Mouse (Mus musculus) CH12.LX (cell line): ENCODE measurements at regions not wholly inside any gene's neighbourhood (a gene's known extent, or its start where the extent isn't known, plus 50 kb on each side); places are given as distances from the start of the nearest gene placed in this dataset.

ENCODE experiments used
- DNase-seq: peaks from one replicate; pipeline ENCODE4 v3.0.0-alpha.2; 2013; ENCODE audit errors: extremely low read depth
- H3K27ac ChIP-seq: 2 replicates; pipeline ENCODE4 v1.5.1; 2012; ENCODE audit warnings: low read depth, mild to moderate bottlenecking, control low read depth, moderate library complexity; ENCODE audit not compliant: insufficient read depth
- H3K27me3 ChIP-seq: replicated peaks from 2 replicates; pipeline ENCODE3; 2012; ENCODE audit warnings: inconsistent platforms
- H3K36me3 ChIP-seq, 2 experiments: replicated peaks in 1 of 2; 2 replicates each; pipeline versions ENCODE3 to v1.6.1; 2012; ENCODE audit warnings: inconsistent platforms in 1 of 2, low read length in 1 of 2, mild to moderate bottlenecking in 1 of 2, mixed read lengths in 1 of 2, moderate library complexity in 1 of 2; ENCODE audit not compliant: control insufficient read depth in 1 of 2, insufficient read depth in 1 of 2
- H3K4me1 ChIP-seq, 2 experiments: 2 replicates each; pipeline ENCODE4 v1.6.1; 2012; ENCODE audit warnings: inconsistent platforms in 1 of 2, moderate library complexity in 1 of 2; ENCODE audit not compliant: insufficient read depth in 2 of 2, control insufficient read depth in 1 of 2
- H3K4me2 ChIP-seq: 2 replicates; pipeline ENCODE4 v1.6.1; 2012; ENCODE audit warnings: low read depth, mild to moderate bottlenecking, control low read depth; ENCODE audit not compliant: poor library complexity, insufficient read depth, severe bottlenecking
- H3K4me3 ChIP-seq, 3 experiments: fragments of 150-350 bp in 1 of 3; sonication (generic) in 1 of 3; replicated peaks in 1 of 3; 2 replicates each; pipeline versions ENCODE3 to v1.5.1; 2011 to 2012; ENCODE audit warnings: low read depth in 2 of 3, low read length in 2 of 3, mild to moderate bottlenecking in 2 of 3, moderate library complexity in 2 of 3, control low read depth in 1 of 3, improper control_type of control experiment in 1 of 3, inconsistent platforms in 1 of 3, mixed read lengths in 1 of 3; ENCODE audit not compliant: poor library complexity in 1 of 3
- H3K79me2 ChIP-seq: replicated peaks from 2 replicates; pipeline ENCODE4 v1.6.1; 2012; ENCODE audit warnings: mild to moderate bottlenecking, moderate library complexity; ENCODE audit not compliant: control insufficient read depth, poor library complexity, insufficient read depth, severe bottlenecking; ENCODE audit errors: extremely low read depth
- H3K9ac ChIP-seq: 2 replicates; pipeline ENCODE4 v1.6.1; 2012; ENCODE audit warnings: low read depth, mild to moderate bottlenecking, control low read depth, moderate library complexity; ENCODE audit not compliant: insufficient read depth
- H3K9me3 ChIP-seq: replicated peaks from 2 replicates; pipeline ENCODE3; 2012; ENCODE audit warnings: low read length, inconsistent platforms, mixed read lengths
- BHLHE40 ChIP-seq: IDR thresholded peaks from 2 replicates; pipeline ENCODE4 v1.6.1; 2011; ENCODE audit warnings: mild to moderate bottlenecking, low read depth, low read length, improper control_type of control experiment
- CHD1 ChIP-seq: IDR thresholded peaks from 2 replicates; pipeline ENCODE4 v1.6.1; 2012; ENCODE audit warnings: low read depth, low read length, improper control_type of control experiment, inconsistent platforms
- CHD2 ChIP-seq: IDR thresholded peaks from 2 replicates; pipeline ENCODE4 v1.6.1; 2011; ENCODE audit warnings: low read length, improper control_type of control experiment
- CTCF ChIP-seq, 2 experiments: IDR thresholded peaks in 1 of 2; conservative IDR thresholded peaks in 1 of 2; 2 replicates each; pipeline ENCODE4 v1.5.1; 2011 to 2012; ENCODE audit warnings: low read depth in 2 of 2, low read length in 2 of 2, improper control_type of control experiment in 1 of 2, inconsistent platforms in 1 of 2, mild to moderate bottlenecking in 1 of 2, moderate library complexity in 1 of 2
- E2F4 ChIP-seq: IDR thresholded peaks from 2 replicates; pipeline ENCODE4 v1.6.1; 2011; ENCODE audit warnings: low read depth, low read length, improper control_type of control experiment; ENCODE audit not compliant: insufficient replicate concordance
- ELF1 ChIP-seq: IDR thresholded peaks from 2 replicates; pipeline ENCODE4 v1.6.1; 2014; ENCODE audit warnings: low read depth, mild to moderate bottlenecking, inconsistent platforms, low read length, improper control_type of control experiment
- EP300 ChIP-seq: IDR thresholded peaks from 2 replicates; pipeline ENCODE4 v1.6.1; 2011; ENCODE audit warnings: low read length, improper control_type of control experiment
- ETS1 ChIP-seq: conservative IDR thresholded peaks from 2 replicates; pipeline ENCODE4 v1.6.1; 2012; ENCODE audit warnings: low read depth, mild to moderate bottlenecking, inconsistent platforms, low read length, improper control_type of control experiment, moderate library complexity
- GABPA ChIP-seq: IDR thresholded peaks from 2 replicates; pipeline ENCODE4 v1.6.1; 2012; ENCODE audit warnings: low read depth, low read length, improper control_type of control experiment, inconsistent platforms; ENCODE audit not compliant: insufficient replicate concordance
- HCFC1 ChIP-seq: IDR thresholded peaks from 2 replicates; pipeline ENCODE4 v1.6.1; 2012; ENCODE audit warnings: low read depth, mild to moderate bottlenecking, inconsistent platforms, low read length, improper control_type of control experiment
- IRF4 ChIP-seq: IDR thresholded peaks from 2 replicates; pipeline ENCODE4 v1.6.1; 2014; ENCODE audit warnings: low read depth, mild to moderate bottlenecking, inconsistent platforms, low read length, improper control_type of control experiment
- JUN ChIP-seq: IDR thresholded peaks from 2 replicates; pipeline ENCODE4 v1.6.1; 2011; ENCODE audit warnings: low read depth, mild to moderate bottlenecking, low read length, improper control_type of control experiment, moderate library complexity; ENCODE audit not compliant: insufficient read depth
- JUND ChIP-seq: conservative IDR thresholded peaks from 2 replicates; pipeline ENCODE4 v1.6.1; 2011; ENCODE audit warnings: low read depth, low read length, improper control_type of control experiment
- KAT2A ChIP-seq: IDR thresholded peaks from 2 replicates; pipeline ENCODE4 v1.6.1; 2012; ENCODE audit warnings: low read length, improper control_type of control experiment, inconsistent platforms; ENCODE audit not compliant: insufficient replicate concordance
- MAFK ChIP-seq: IDR thresholded peaks from 2 replicates; pipeline ENCODE4 v1.6.1; 2011; ENCODE audit warnings: low read length, improper control_type of control experiment; ENCODE audit not compliant: insufficient replicate concordance
- MAX ChIP-seq: IDR thresholded peaks from 2 replicates; pipeline ENCODE4 v1.6.1; 2011; ENCODE audit warnings: low read length, improper control_type of control experiment
- MAZ ChIP-seq: IDR thresholded peaks from 2 replicates; pipeline ENCODE4 v1.6.1; 2012; ENCODE audit warnings: low read depth, mild to moderate bottlenecking, inconsistent platforms, low read length, improper control_type of control experiment, moderate library complexity
- NELFE ChIP-seq: IDR thresholded peaks from 2 replicates; pipeline ENCODE4 v1.6.1; 2011; ENCODE audit warnings: low read depth, low read length, improper control_type of control experiment
- NRF1 ChIP-seq: IDR thresholded peaks from 2 replicates; pipeline ENCODE4 v1.6.1; 2014; ENCODE audit warnings: low read depth, mild to moderate bottlenecking, inconsistent platforms, low read length, improper control_type of control experiment, moderate library complexity
- PAX5 ChIP-seq: IDR thresholded peaks from 2 replicates; pipeline ENCODE4 v1.6.1; 2012; ENCODE audit warnings: low read length, inconsistent platforms, mixed read lengths
- POLR2AphosphoS2 ChIP-seq: IDR thresholded peaks from 2 replicates; pipeline ENCODE4 v1.6.1; 2011; ENCODE audit warnings: low read depth, low read length, improper control_type of control experiment
- RAD21 ChIP-seq: IDR thresholded peaks from 2 replicates; pipeline ENCODE4 v1.6.1; 2011; ENCODE audit warnings: low read depth, mild to moderate bottlenecking, low read length, improper control_type of control experiment, moderate library complexity
- RCOR1 ChIP-seq: conservative IDR thresholded peaks from 2 replicates; pipeline ENCODE4 v1.6.1; 2012; ENCODE audit warnings: low read depth, mild to moderate bottlenecking, inconsistent platforms, low read length, improper control_type of control experiment
- SIN3A ChIP-seq: IDR thresholded peaks from 2 replicates; pipeline ENCODE4 v1.6.1; 2012; ENCODE audit warnings: low read length, improper control_type of control experiment, inconsistent platforms
- SMC3 ChIP-seq: IDR thresholded peaks from 2 replicates; pipeline ENCODE4 v1.6.1; 2011; ENCODE audit warnings: low read depth, low read length, improper control_type of control experiment
- TBP ChIP-seq: conservative IDR thresholded peaks from 2 replicates; pipeline ENCODE4 v1.6.1; 2011; ENCODE audit warnings: low read depth, low read length, improper control_type of control experiment
- TCF12 ChIP-seq: IDR thresholded peaks from 2 replicates; pipeline ENCODE4 v1.6.1; 2014; ENCODE audit warnings: low read depth, mild to moderate bottlenecking, inconsistent platforms, low read length, improper control_type of control experiment
- UBTF ChIP-seq: IDR thresholded peaks from 2 replicates; pipeline ENCODE4 v1.6.1; 2012; ENCODE audit warnings: low read depth, mild to moderate bottlenecking, inconsistent platforms, low read length, improper control_type of control experiment, moderate library complexity
- USF2 ChIP-seq: conservative IDR thresholded peaks from 2 replicates; pipeline ENCODE4 v1.6.1; 2011; ENCODE audit warnings: low read depth, low read length, improper control_type of control experiment
- ZC3H11A ChIP-seq: IDR thresholded peaks from 2 replicates; pipeline ENCODE4 v1.6.1; 2012; ENCODE audit warnings: low read depth, mild to moderate bottlenecking, inconsistent platforms, low read length, improper control_type of control experiment
- ZKSCAN1 ChIP-seq: IDR thresholded peaks from 2 replicates; pipeline ENCODE4 v1.6.1; 2012; ENCODE audit warnings: low read depth, inconsistent platforms, low read length, improper control_type of control experiment, borderline replicate concordance
- ZMIZ1 ChIP-seq: IDR thresholded peaks from 2 replicates; pipeline ENCODE4 v1.6.1; 2012; ENCODE audit warnings: low read depth, mild to moderate bottlenecking, inconsistent platforms, low read length, improper control_type of control experiment
- dilution Hi-C: fragments of 300-500 bp; cut with MboI; formaldehyde crosslinking; loops from 2 replicates; pipeline ENCODE4 v1.14.3; 2020; ENCODE audit warnings: low sequenced_read_pairs; ENCODE audit not compliant: extremely low pct_unique_long_range_greater_than_20kb, extremely low pct_ligation_motif_present
- in situ Hi-C: fragments of 300-500 bp; cut with MboI; formaldehyde crosslinking; loops from 3 replicates; pipeline ENCODE4 v1.14.3; 2019; ENCODE audit warnings: low sequenced_read_pairs, low pct_ligation_motif_present, low pct_unique_long_range_greater_than_20kb, mixed read lengths

GRCm38 (mm10) chr1:121052120-121052501 lies 280.3 kb downstream of the Insig2 start:
- in situ Hi-C loops (loop anchor here (25.0 kb wide), 1 partner anchor 465 kb away; no protein-coding TSS in a partner anchor), dilution Hi-C loops (no loop called here)
- Histone ChIP-seq H3K9ac (no peak overlapping the region), H3K4me2 (no peak overlapping the region), H3K4me1 (peaks cover 0 to 2% of the 10 kb centered on the region in 2 experiments; a peak in 1 of 4 replicates), H3K27me3 (no peaks in the 10 kb centered on the region), H3K9me3 (no peaks in the 10 kb centered on the region), H3K27ac (no peak overlapping the region), H3K36me3 (no peaks in the 10 kb centered on the region), H3K4me3 (no peak overlapping the region), H3K79me2 (no peaks in the 10 kb centered on the region)
- no peak for DNase-seq
- no peak for TF ChIP-seq ZMIZ1
- no peak for TF ChIP-seq NRF1
- no peak for TF ChIP-seq POLR2AphosphoS2
- no peak for TF ChIP-seq SIN3A
- no peak for TF ChIP-seq JUND
- TF ChIP-seq ELF1 = no peak
- no peak for TF ChIP-seq IRF4
- no peak for TF ChIP-seq CHD2
- TF ChIP-seq KAT2A = no peak
- no peak for TF ChIP-seq UBTF
- TF ChIP-seq ETS1 = no peak

GRCm38 (mm10) chr1:121053692-121054091 lies 278.7 kb downstream of the Insig2 start:
- no peak overlapping the region for H3K4me2 ChIP-seq
- H3K36me3 ChIP-seq = no peaks in the 10 kb centered on the region
- H3K27me3 ChIP-seq = no peaks in the 10 kb centered on the region
- no peak overlapping the region for H3K27ac ChIP-seq
- TF ChIP-seq MAZ (no peak), KAT2A (no peak), CTCF (conservative IDR thresholded peaks at IDR 0.05 in 1 of 2, IDR thresholded peaks at IDR 0.05 in 1 of 2; ENCODE audit: low read depth in 2 of 2, low read length in 2 of 2) (peak; percentile 27 to 48; a peak in 2 of 4 replicates), GABPA (no peak), RAD21 (peak; percentile 50), MAX (no peak), EP300 (no peak), TCF12 (no peak), USF2 (no peak), CHD1 (no peak), PAX5 (no peak), ZKSCAN1 (no peak), ZC3H11A (no peak), ZMIZ1 (no peak), TBP (no peak), HCFC1 (no peak), JUN (no peak), NELFE (no peak), SMC3 (peak; percentile 39), ETS1 (no peak), RCOR1 (no peak), MAFK (no peak), E2F4 (no peak), BHLHE40 (no peak)
- dilution Hi-C loops (no loop called here), in situ Hi-C loops (loop anchor here (25.0 kb wide), 1 partner anchor 466 kb away; no protein-coding TSS in a partner anchor)
- no peak overlapping the region for H3K9ac ChIP-seq
- peak; percentile 24 for DNase-seq
- H3K9me3 ChIP-seq = no peaks in the 10 kb centered on the region
- no peak overlapping the region for H3K4me3 ChIP-seq
- H3K79me2 ChIP-seq = no peaks in the 10 kb centered on the region
- H3K4me1 ChIP-seq = peaks cover 0 to 2% of the 10 kb centered on the region in 2 experiments; a peak in 1 of 4 replicates
